Mouse (Mus musculus): ENCODE data around the gene Slc35c1.

The Slc35c1 gene

DNA sequence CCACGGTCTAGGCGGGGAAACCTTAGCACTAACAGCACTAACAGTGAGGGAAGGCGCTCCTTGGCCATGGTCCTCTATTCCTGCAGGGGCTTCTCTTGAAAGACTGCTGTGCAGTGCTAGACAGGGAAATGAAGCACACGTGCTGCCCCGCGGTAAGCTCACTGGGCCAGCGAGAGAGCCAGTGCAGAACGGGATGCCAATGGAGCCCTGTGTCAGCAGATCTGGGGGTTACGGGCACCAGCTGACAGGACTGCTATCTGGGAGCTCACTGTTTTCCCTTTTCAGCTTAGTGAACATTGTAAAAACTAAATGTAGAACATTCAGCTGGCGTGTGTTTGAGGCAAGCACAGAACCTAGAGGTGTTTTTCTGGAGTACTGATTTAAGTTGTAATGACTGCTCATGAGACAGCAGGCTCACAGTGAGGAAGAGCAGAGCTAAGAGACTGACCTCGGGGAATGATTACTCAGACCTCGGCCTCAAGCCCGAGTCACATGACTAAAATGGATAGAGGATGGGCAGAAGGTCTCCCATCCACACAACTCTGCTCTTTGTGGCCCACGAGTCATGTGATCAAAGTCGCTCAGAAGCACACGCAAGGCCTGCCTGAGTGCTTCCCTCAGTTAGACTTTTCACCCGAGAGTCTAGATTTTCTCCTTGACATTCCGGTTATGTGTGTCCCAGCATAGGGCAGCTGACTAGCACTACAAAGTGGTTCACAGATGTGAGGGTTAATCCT is 51.9 kb downstream of the Slc35c1 start:
- in situ Hi-C loops (cut with MboI; ENCODE audit: low sequenced_read_pairs) = no loop called here

DNA sequence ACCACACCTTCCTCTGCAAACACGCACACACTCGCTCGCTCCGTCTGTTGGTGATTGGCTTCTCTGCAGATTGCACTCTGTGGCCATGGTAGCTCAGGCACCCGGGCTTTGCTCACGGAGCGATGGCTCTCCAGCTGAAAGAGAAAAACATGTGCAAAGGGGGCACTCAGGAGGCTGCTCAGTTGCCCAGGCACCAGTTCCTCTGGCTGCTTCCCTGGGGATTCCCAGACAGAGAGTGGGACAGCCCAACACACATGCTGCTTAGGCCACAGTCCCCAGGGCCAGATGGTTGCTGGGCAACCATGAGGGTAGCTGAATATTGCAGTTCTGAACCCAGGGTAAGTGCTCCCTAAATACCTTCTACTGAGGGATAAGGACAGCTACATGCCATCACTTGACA is 54.7 kb downstream of the Slc35c1 start:
- in situ Hi-C loops (cut with MboI; ENCODE audit: low sequenced_read_pairs) = no loop called here

DNA sequence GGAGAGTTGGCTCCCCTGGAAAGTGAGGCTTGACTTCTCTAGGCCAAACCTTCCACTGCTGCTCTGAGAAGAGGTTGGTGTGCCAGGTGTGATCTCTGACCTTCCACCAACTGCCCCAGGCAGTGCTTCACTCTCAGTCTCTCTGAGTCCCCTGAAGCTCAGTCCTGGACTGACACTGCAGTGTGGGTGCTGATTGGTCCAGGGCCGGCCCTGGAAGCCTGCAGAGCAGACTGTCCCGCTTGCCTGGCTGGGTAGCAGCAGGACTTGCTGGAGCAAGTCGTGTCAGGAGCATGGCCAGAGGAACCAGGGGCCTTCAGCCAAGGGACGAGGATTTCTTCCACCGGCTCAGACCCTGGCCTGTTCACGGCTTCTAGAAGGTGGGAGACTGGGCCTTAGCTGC is 55.6 kb downstream of the Slc35c1 start:
- in situ Hi-C loops (cut with MboI; ENCODE audit: low sequenced_read_pairs) = no loop called here

DNA sequence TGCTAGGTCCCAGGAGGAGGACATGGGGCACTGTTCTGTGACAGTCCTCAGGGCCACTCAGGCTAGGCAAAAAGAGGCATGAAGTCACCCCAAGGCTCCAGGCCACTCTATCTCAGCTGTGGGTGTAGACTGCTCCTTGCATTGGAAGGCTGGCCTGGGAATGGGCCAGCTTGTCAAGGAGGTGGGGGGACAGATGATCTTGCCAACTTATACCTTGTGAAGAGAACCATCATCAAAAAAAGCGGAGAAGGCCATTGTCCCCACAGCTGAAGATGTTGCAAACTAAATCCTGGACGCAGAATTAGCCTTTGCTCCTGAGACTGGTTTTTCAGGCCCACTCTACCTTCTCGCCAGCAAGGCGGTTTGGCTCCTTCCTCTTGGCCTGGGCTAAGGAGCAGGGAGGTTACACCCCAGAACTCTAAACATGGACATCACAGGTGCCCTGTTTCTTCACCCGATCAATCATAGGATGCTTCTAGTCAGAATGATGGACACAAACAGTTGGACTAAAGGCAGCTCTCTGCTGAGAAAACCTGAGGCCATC is 56.5 kb downstream of the Slc35c1 start:
- in situ Hi-C loops (cut with MboI; ENCODE audit: low sequenced_read_pairs) = no loop called here

All from CH12F3 (cell line).